Mouse (Mus musculus): ENCODE data around the gene Zg16. TPM values are rescaled to one million over a fixed set of nuclear protein-coding genes. Genes with fewer than 3 reads are reported as not detected.

Gene Zg16
- polyA plus RNA-seq, 1 experiment from 2014 or later: not detected

DNA sequence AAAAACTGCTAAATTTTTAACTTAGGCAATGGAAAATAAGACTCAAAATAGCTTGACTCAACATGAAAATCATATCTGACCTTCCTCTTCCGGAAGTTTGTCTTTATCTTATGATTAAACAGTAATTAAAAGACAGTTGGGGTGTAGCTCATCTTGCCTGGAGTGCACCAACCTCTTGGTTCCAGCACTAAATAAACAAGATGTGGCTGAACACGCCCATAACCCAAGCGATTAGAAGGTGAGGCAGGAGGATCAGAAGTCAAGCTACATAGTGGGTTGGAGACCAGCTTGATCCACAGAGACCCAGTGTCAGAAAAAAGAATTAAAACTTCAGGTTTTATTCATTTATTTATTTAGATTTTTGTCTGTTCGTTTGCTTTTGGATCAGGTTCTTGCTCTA lies 3.4 kb downstream of the Zg16 start:
- Histone ChIP-seq H3K9me3 (no peaks in the 10 kb centered on the region), H3K4me3 (no peak overlapping the region), H3K4me1 (0 out of 2 replicates have a peak, but pooled peaks cover under 1% of the 10 kb centered on the region), H3K27ac (no peak overlapping the region), H3K27me3 (replicated peaks) (no peaks in the 10 kb centered on the region), H3K9ac (no peak overlapping the region), H3K4me2 (no peak overlapping the region), H3K36me3 (replicated peaks) (no peaks in the 10 kb centered on the region)
- WGBS: 85% methylated on average over 4 of the region's 4 CpGs
- ATAC-seq (replicated peaks): no peak

DNA sequence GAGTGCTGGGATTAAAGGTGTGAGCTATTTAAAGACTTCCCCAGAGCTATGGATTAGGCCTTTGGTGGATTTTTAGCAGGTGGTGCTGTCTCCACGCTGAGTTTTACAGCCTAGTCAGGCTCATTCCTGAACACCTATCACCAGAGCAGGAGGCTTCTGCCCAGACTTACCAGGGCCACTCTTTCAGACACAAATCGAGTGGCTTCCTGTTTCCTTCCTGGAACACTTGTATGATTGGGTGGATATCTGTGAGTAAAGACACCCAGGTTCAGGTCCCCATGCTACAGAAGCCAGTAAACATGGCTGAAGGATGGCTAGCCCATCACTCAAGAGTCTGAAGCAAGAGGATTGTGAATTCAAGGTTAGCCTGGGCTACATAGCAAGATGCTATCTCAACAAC lies 4.1 kb downstream of the Zg16 start:
- 57% methylated on average over 2 of the region's 2 CpGs for WGBS

DNA sequence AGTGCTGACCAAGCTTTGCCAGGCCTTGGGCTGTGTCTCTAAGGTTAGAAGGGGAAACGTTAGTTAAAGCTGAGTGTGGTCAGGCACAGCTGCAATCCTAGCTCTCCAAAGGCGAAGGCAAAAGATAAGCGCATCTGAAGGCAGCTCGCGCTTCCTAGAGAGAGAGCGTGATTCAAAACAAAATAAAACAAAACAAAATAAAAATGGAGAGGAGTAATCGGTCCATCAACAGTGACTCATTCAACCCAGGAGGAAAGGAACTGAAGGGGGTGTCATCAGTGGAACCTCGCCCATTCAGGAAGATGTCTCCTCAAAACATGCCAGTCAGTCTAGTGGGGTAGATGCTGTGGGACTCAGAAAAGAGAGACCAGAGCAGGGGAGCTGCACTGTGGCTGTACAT lies 4.9 kb downstream of the Zg16 start:
- no peak overlapping the region for H3K27ac ChIP-seq
- H3K4me3 ChIP-seq: no peak overlapping the region
- 80% methylated on average over 8 of the region's 8 CpGs for WGBS
- H3K27me3 ChIP-seq (replicated peaks): no peaks in the 10 kb centered on the region
- H3K9ac ChIP-seq: no peak overlapping the region
- H3K4me2 ChIP-seq: no peak overlapping the region
- H3K4me1 ChIP-seq: no peaks in the 10 kb centered on the region
- ATAC-seq (replicated peaks): no peak
- H3K9me3 ChIP-seq: no peaks in the 10 kb centered on the region
- no peaks in the 10 kb centered on the region for H3K36me3 ChIP-seq (replicated peaks)

More for the DNA sequence above, 4.1 kb downstream of the Zg16 start:
- Histone ChIP-seq H3K4me2 (no peak overlapping the region), H3K9ac (no peak overlapping the region), H3K9me3 (no peaks in the 10 kb centered on the region), H3K36me3 (replicated peaks) (no peaks in the 10 kb centered on the region), H3K27ac (no peak overlapping the region), H3K27me3 (replicated peaks) (no peaks in the 10 kb centered on the region), H3K4me1 (no peaks in the 10 kb centered on the region), H3K4me3 (no peak overlapping the region)
- no peak for ATAC-seq (replicated peaks)

DNA sequence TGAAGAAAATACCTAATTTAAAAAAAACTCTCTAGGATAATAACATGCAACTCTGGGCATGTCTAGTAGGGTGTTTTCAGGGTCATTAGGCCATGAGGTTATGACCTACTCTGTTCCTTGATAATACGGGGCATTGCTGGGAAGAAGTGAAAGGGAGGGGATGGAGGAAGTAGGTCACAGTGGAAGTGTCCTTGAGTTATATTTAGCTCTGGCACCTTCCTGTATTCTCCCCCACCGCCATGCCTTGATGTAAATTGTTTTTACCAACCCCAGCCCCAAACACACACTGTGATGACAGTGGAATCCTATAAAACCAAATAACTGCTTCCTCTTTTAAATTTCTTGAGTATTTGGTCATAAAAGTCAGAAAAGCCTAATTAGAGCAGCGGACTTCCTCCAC lies 7.1 kb downstream of the Zg16 start:
- H3K4me1 ChIP-seq: no peaks in the 10 kb centered on the region
- WGBS: 74% methylated on average over 3 of the region's 3 CpGs
- no peaks in the 10 kb centered on the region for H3K9me3 ChIP-seq
- no peak for ATAC-seq (replicated peaks)
- H3K4me3 ChIP-seq: no peak overlapping the region
- no peaks in the 10 kb centered on the region for H3K27me3 ChIP-seq (replicated peaks)
- no peaks in the 10 kb centered on the region for H3K36me3 ChIP-seq (replicated peaks)
- no peak overlapping the region for H3K27ac ChIP-seq
- H3K4me2 ChIP-seq: no peak overlapping the region
- H3K9ac ChIP-seq: no peak overlapping the region

DNA sequence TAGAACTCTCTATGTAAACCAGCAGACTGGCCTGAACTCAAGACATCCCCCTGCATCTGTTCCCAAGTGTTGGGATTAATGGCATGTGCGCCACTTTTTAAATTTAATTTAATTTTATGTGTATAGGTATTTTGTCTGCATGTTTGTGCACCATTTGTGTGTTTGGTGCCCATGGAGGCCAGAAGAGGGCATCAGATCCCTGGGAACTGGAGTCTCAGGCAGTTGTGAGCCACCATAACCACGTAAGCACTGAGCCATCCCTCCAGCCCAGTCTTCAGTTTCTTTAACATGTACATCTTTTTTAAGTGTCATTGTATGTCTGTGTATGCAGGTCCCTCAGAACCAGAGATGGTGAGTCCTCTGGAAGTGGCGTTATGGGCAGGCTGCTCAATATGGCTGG lies 9.4 kb downstream of the Zg16 start:
- WGBS: 87% methylated on average over 3 of the region's 3 CpGs
- no peak for ATAC-seq (replicated peaks)
- no peak overlapping the region for H3K27ac ChIP-seq
- no peak overlapping the region for H3K4me3 ChIP-seq
- no peaks in the 10 kb centered on the region for H3K4me1 ChIP-seq
- H3K36me3 ChIP-seq (replicated peaks): no peaks in the 10 kb centered on the region
- H3K27me3 ChIP-seq (replicated peaks): no peaks in the 10 kb centered on the region
- no peak overlapping the region for H3K9ac ChIP-seq
- no peak overlapping the region for H3K4me2 ChIP-seq
- no peaks in the 10 kb centered on the region for H3K9me3 ChIP-seq

DNA sequence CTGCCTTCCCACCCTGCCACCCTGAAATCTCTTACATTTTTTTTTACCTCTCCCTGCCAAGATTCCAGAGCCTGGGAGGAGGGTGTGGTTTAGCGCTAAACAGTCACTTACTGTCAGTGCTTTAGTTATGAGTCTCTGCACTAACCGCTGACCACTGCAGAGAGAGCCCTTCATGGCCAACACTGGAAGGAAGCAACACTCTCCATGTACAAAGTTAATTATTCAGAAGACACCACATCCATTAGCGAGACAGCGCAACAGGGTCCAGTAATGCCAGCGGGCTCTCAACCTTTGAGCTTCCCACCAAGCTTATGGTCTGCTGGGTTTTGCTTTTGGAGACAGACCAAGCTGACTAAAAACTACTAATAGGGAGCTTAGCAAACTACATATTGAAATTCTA lies 10.9 kb downstream of the Zg16 start:
- H3K4me1 ChIP-seq: no peaks in the 10 kb centered on the region
- no peaks in the 10 kb centered on the region for H3K9me3 ChIP-seq
- H3K4me3 ChIP-seq: no peak overlapping the region
- H3K36me3 ChIP-seq (replicated peaks): no peaks in the 10 kb centered on the region
- no peak overlapping the region for H3K27ac ChIP-seq
- H3K27me3 ChIP-seq (replicated peaks): no peaks in the 10 kb centered on the region
- ATAC-seq (replicated peaks): no peak
- WGBS: 95% methylated on average over 5 of the region's 5 CpGs
- no peak overlapping the region for H3K9ac ChIP-seq
- no peak overlapping the region for H3K4me2 ChIP-seq

DNA sequence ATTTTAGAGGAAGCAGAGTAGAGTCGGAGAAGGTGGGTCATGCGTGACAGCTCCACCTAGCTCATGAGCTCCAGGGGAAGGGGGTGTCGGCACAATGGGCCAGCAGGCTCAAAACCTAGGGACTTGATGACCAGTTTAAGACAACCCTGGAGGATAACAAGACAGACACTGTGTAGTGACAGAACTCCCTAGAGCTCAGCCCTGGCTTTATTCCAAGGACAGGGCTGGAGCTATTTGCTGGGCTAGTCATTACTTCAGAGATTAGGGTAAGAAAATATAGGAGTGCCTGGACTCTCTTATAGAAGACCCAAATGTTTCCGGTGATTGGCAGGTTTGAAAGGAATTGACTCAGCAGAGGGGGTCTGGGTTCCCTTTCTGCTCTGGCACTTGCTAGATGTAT lies 13.9 kb downstream of the Zg16 start:
- 77% methylated on average over 4 of the region's 4 CpGs for WGBS
- Histone ChIP-seq H3K27ac (no peak overlapping the region), H3K9ac (no peak overlapping the region), H3K4me1 (no peaks in the 10 kb centered on the region), H3K36me3 (replicated peaks) (no peaks in the 10 kb centered on the region), H3K4me3 (no peak overlapping the region), H3K27me3 (replicated peaks) (no peaks in the 10 kb centered on the region), H3K9me3 (no peaks in the 10 kb centered on the region), H3K4me2 (no peak overlapping the region)
- ATAC-seq (replicated peaks): no peak

DNA sequence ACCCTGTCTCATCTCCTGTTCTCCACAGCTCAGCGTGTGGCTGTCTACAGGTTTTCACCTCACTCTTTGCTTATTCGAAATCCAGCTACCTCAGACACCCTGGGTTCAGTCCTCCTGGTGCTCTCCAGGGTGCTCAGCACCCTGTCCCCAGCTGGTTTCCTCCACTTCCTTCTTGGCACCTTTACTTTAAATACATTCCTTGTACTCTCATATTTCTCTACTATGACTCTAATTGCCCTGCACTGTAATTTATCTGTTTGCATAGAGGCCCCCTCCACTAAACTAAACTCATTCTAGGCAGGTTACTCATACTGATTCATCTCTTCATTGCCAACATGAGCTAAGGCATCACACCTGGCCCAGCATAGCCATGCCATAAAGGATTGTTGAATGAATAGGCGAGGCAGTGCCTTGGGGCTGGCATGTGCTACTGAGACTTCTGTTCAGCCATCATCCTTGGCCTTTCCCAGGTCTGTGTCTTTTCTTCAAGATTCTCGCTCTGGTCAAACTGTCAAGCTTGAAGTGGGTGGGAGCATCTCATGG lies 16.2 kb downstream of the Zg16 start:
- Histone ChIP-seq H3K4me3 (no peak overlapping the region), H3K27ac (no peak overlapping the region), H3K36me3 (replicated peaks) (no peaks in the 10 kb centered on the region), H3K27me3 (replicated peaks) (no peaks in the 10 kb centered on the region), H3K4me1 (no peaks in the 10 kb centered on the region), H3K9ac (no peak overlapping the region), H3K9me3 (no peaks in the 10 kb centered on the region), H3K4me2 (no peak overlapping the region)
- no peak for ATAC-seq (replicated peaks)
- WGBS: 71% methylated on average over 4 of the region's 4 CpGs

DNA sequence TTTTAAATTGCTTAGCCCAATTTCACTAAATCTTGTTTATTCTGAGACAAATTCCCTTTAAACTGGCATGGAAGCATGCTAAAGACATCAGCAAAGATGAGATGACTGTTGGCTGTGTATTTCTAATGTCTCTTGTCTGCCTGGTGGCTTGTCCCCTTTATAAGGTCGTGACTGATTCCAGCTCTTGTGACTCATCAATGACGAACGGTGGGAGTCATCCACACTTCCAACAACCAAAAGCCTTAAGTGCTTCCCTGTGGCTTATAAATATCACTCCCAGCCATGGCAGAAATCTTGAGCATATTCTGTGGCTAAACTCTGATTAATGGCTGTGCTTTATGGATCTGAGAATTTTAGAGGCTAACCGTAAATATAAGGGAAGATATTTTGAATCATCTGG lies 20.8 kb downstream of the Zg16 start:
- H3K27me3 ChIP-seq (replicated peaks): no peaks in the 10 kb centered on the region
- H3K9me3 ChIP-seq: no peaks in the 10 kb centered on the region
- H3K27ac ChIP-seq: no peak overlapping the region
- no peak overlapping the region for H3K9ac ChIP-seq
- no peaks in the 10 kb centered on the region for H3K36me3 ChIP-seq (replicated peaks)
- H3K4me1 ChIP-seq: no peaks in the 10 kb centered on the region
- H3K4me2 ChIP-seq: no peak overlapping the region
- no peak for ATAC-seq (replicated peaks)
- H3K4me3 ChIP-seq: no peak overlapping the region
- 89% methylated on average over 4 of the region's 4 CpGs for WGBS

DNA sequence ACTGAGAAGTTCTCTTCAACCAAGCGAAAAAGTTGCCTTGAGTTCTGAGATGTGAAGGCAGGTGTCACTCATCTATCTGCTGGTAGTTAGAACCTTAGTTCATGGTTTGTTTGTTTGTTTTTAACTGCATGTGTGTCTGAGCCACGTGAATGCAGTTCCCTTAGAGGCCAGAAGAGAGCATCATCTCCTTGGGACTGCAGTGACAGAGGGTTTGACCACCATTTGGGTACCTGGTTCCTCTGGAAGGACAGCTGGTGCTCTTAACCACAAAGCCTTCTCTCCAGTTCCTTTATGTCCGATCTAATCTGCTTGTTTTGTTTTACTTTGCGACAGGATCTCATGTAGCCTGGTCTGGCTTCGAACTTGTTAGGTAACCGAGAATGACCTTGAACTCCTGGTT lies 21.6 kb downstream of the Zg16 start:
- WGBS: 88% methylated on average over 6 of the region's 6 CpGs

DNA sequence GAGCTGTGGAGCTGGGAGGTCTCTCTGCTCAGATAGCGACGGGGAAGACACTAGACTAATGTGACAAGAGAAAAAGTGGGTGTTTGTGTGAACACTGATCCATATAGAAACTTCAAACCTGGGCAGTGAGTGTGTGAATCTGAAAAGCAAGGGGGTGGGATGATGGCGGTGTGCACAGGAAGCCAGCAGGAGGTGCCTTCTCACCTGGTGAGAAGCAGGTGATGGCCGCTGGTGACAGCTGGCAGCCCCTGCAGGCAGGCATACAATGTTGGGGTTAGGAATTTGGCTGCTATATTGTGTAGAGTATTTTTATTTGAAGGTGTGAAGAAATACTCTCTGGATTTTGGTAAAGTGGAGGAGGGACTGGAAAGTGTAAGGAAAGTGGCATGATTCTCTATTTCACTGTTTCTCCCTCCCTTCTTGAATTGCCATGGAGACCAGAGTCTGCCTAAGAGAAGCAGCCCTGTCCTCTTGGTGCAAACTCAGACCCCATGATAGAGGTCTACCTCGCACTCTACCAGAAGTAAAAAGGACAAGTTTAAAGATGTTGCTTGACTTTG lies 32.0 kb downstream of the Zg16 start:
- Histone ChIP-seq H3K4me2 (no peak overlapping the region), H3K9ac (no peak overlapping the region), H3K27ac (no peak overlapping the region), H3K36me3 (replicated peaks) (no peaks in the 10 kb centered on the region), H3K4me3 (no peak overlapping the region), H3K4me1 (no peaks in the 10 kb centered on the region), H3K27me3 (replicated peaks) (no peaks in the 10 kb centered on the region), H3K9me3 (no peaks in the 10 kb centered on the region)
- no peak for ATAC-seq (replicated peaks)
- WGBS: 75% methylated on average over 5 of the region's 5 CpGs

More for the DNA sequence above, 21.6 kb downstream of the Zg16 start:
- Histone ChIP-seq H3K9ac (no peak overlapping the region), H3K36me3 (replicated peaks) (no peaks in the 10 kb centered on the region), H3K9me3 (no peaks in the 10 kb centered on the region), H3K27me3 (replicated peaks) (no peaks in the 10 kb centered on the region), H3K27ac (no peak overlapping the region), H3K4me3 (no peak overlapping the region), H3K4me1 (no peaks in the 10 kb centered on the region), H3K4me2 (no peak overlapping the region)
- ATAC-seq (replicated peaks): no peak

DNA sequence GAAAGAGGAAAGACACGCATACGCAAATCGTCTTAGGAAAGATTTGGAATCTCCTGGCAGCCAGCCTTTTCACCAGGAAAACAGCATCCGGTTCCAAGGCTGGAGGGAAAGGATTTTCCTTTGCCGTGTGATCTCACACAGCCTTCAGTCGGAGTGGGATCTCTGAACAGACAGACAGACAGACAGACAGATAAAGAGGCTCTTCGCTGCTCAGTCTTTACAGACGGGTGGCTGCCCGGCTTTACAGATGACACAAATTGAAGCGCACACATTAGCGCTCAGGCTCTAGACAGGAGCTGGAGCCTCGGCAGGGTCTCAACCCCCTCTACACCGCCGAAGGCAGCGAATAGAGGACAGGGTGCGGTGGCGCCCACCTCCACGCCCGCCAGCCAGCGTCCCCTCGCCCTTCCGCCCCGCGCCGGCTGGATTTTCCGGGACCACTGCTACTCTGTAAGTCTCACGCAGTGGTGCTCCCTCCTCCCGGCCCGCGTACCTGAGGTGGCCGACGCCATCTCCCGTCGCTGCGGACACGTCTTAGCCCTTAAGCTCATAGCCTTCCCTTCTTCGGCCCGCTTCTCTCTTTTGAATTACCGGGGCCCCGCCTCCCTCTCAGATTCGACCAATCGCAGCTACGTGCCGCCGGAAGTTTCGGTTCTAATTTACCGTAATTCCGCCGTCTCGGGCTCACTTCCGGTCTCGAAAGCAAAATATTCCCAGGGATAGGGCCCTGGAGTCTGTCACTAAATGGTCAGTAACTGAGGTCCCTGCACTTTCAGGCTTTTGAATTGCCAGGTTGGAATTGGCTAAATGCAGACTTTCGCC lies 45.1 kb downstream of the Zg16 start, which contains the start of gene Kif22:
Gene Kif22, minus strand, starts transcription at position 621 of the 822 bp plus-strand sequence.
- ATAC-seq (replicated peaks): peak; percentile 78
- H3K27me3 ChIP-seq (replicated peaks): no peaks in the 10 kb centered on the region
- no peaks in the 10 kb centered on the region for H3K36me3 ChIP-seq (replicated peaks)
- peak within 1 kb of the TSS; percentile 64 for H3K4me3 ChIP-seq
- no peaks in the 10 kb centered on the region for H3K9me3 ChIP-seq
- H3K27ac ChIP-seq: peak within 1 kb of the TSS; percentile 65
- H3K4me2 ChIP-seq: peak within 1 kb of the TSS; percentile 95
- H3K9ac ChIP-seq: peak within 1 kb of the TSS; percentile 60; the same call in 1 of the 2 replicates
- peaks cover 11% of the 10 kb centered on the region for H3K4me1 ChIP-seq
- WGBS: under 1% methylated on average over 53 of the region's 53 CpGs

DNA sequence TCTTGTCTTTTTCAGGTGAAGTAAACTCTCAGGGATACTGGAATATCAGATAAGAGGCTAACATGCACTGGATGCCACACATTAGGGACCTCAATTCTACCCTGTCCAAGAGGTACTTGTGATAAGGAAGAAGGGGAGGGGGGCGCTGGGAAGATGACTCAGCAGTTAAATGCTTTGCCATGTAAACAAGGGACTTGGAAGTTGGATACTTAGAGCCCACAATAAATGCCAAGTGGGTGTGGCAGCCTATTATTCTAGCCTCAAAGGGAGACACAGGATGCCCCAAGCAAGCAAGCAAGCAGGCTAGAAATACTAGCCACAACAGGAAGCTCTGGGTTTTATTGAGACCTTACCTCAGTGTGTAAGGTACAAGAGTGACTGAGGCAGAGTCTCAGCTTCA lies 55.9 kb downstream of the Zg16 start:
- H3K9me3 ChIP-seq: no peaks in the 10 kb centered on the region
- no peaks in the 10 kb centered on the region for H3K27me3 ChIP-seq (replicated peaks)
- no peaks in the 10 kb centered on the region for H3K36me3 ChIP-seq (replicated peaks)
- ATAC-seq (replicated peaks): no peak
- WGBS: 96% methylated on average over 1 of the region's 1 CpGs
- no peak overlapping the region for H3K4me3 ChIP-seq
- peaks cover 10% of the 10 kb centered on the region for H3K4me1 ChIP-seq
- H3K27ac ChIP-seq: no peak overlapping the region
- H3K9ac ChIP-seq: no peak overlapping the region
- no peak overlapping the region for H3K4me2 ChIP-seq

Measured in midbrain, embryonic 15.5 days (tissue).